Mouse (Mus musculus): ENCODE data around the gene E2f7.

E2f7 gene

DNA sequence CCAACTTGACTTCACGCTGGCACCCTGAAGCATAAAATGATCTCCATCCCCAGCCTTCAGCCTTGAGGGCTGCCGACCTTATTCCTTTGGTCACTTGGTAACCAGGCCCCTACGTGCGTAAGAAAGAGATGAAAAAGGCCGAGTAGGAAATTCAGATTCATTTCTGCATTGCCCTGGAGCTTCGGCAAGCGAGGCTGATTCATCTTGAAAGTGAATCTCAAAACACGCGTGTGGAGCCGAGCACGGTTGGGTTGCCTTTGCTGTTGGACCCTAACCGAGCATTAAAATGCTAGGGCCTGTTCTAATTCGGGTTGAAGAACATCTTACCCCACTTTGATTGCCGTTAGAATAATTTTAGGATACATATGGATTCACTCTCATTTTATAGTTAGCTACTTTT is 28.6 kb downstream of the E2f7 start:
- DNase-seq (ENCODE audit: low read depth, low spot score) = no peak

DNA sequence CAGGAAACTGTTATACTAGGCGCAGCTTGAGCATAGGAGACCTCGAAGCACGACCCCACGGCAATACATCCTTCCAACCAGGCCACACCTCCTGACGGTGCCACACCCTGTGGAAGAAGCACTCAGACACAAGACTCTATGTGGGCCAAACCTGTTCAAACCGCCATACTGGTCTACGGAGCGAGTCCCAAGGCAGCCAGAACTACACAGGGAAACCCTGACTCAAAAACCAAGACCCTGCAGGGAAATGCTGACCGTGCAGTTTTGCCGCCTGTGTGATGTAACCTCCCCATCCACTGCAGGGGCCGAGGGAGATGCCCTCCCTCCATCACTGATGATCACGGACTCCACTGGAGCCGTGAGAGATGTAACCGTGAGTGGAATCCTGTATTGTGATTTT is 36.5 kb downstream of the E2f7 start:
- no peak for DNase-seq (ENCODE audit: low read depth, low spot score)

DNA sequence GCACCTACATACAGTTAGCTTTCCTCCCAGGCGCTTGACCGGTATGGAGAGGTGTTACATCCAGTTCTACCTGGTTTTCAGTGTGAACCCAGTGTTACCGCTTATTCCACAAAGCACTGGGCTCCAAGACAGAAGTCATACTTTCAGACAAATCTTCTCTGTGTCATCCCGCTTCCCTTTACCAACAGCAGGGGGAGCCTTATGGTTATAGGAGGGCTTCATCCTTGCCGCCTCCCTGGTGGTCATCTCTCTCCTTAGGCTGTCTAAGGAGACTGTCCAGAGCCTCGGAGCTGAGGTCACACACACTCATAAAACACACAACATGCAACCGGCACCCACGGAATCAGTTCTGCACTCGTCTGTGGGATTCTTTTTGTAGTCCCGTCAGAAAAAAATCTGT is 37.4 kb downstream of the E2f7 start:
- DNase-seq (ENCODE audit: low read depth, low spot score) = peak; percentile 65

DNA sequence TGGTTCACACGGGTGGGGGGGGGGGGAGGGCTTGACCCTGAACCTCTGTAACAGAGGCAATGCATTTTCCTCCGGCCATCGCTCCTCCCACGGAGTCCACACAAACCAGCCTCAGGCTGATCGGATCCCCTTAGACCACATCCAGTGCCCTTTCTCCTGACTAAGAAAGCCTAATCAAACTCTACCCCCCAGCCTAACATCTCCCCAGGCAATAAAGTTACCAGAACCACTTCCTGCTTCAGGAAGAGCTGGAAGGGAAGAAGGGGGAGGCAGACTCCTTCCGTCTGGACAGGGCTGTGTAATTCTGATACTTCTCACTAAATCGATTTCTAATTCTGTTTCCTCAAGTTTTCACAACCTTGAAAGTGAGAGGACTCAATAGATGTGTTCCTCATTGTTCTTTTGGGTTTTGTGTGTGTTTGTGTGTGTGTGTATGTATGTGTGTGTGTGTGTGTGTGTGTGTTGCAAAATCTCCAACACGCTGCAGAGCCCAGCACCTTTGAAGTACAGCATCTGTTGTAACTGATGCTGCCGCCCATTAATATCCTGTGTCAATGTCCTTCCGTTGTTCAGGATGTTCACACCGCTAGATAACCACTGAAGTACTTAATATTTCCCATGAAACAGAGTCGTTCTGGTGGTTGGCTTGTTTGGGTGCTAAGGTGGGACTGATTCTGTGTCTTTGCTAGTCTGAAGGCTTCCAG is 43.0 kb downstream of the E2f7 start:
- no peak for DNase-seq (ENCODE audit: low read depth, low spot score)

DNA sequence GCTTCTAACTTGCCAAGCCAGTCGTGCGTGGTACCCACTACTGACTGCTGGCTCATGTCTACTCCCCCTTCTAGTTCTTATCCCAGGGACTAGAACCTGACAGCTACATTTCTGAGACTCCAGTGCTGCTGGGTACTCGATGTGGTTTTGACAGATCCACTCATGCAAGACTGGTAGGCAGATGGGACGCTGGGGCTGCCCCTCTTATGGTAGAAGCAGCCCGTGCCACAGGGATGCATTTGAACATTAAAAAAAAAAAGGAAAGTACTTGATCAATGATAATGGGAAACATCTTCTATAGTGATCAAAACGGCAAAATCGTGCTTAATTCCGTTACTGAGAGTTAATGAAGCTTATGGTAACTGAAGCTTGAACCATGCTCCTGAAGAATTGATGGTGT is 44.4 kb downstream of the E2f7 start:
- no peak for DNase-seq (ENCODE audit: low read depth, low spot score)

DNA sequence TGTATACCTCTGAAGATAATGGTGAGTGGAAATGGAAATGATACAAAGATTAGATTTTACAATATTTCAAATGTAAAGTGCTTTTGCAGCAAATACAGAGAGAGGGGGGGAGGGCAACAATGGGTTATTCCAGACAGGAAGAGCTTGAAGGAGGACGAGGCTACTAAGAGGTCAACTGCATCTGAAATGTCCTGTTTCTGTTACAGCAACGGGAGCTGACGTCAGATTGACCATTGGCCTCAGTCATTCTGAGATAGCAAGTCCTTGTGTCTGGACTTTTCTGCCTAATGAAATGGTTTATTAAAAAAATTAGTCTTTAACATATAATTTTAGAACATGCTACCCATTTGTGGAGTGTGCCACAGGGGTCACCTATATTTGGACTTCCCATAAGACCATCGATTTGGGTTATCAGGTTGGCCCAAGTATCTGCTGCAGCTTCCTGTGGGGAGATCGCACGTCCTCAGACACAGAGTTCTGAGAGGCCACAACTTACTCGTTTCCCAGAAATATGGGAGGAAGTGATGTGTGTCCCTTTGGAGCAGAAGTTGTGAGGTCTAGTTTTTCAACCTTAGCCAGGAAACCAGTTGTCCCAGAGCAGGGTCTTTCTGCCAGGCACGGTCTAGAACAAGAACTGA is 48.0 kb downstream of the E2f7 start:
- DNase-seq (ENCODE audit: low read depth, low spot score) = no peak

DNA sequence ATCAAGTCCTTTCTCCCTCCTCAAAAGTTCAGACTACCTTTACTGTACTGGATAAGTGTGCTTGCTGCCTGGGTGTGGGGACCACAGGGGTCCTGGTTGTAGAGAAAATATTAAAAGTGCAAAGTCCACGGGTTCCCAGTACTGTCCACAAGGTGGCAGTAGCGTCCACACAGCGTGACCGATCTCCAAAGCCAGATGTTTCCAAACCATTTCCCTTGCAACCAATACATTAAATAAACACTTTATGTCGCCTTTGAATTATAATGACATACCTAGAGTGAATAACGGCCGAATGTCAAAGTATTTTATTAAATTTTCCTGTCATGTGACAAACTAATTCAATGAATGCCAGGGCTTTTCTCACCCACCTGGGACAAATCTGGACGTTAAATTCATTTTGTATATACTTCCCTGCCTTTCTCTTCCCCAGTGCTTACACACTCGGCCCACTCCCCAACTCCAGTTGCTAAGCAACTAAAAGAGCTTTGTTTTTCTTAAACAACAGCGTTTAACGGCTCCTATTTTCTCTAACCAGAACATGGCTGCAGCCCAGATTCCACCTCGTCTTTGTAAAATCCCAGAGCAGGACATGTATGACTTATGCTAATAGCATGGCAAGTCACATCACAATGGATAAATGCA is 49.4 kb downstream of the E2f7 start:
- peak; percentile 80 for DNase-seq (ENCODE audit: low read depth, low spot score)

DNA sequence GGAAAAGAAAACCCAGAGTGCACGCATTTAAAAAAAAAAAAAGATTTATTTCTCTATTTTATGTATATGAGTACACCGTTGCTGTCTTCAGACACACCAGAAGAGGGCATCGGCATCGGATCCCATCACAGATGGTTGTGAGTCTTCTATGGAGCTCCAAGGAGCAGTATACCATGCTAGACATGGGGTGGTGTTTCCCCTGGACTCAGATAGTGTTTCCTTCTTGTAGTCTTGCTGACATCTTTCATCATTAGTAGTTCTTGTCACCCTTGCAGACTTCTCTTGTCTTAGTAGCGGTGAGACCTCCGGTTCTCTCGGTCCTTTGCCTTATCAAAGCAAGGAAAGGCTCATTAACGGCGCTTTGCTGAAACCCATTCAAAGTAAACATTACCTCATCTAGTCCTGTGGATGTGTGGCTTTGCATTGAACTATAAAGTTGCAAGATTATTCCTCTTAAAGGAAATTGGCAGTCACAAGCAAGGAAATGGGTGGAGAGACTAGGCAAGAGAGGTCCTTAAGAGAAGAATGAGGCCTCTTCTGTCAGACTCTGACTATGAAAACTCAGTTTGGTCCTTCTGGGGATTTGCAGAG is 50.1 kb downstream of the E2f7 start:
- DNase-seq (ENCODE audit: low read depth, low spot score) = peak; percentile 32

DNA sequence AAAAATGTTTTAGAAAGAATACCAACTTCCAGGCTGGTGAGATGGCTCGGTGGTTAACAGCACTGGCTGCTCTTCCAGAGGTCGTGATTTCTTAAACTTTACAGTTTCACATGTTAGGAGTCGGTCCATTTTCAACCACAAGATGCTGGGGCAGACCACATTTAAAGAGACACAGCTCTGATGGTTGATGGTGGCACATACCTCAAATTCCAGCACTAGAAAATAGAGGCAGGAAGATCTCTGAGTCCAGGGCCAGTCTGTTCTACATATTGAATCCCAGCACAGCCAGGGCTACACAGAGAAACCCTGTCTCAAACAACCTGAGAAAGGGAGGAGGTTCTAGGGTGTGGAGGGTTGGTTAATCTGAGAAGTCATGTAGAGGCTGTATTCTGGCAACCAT is 56.1 kb downstream of the E2f7 start:
- DNase-seq (ENCODE audit: low read depth, low spot score) = peak; percentile 52

DNA sequence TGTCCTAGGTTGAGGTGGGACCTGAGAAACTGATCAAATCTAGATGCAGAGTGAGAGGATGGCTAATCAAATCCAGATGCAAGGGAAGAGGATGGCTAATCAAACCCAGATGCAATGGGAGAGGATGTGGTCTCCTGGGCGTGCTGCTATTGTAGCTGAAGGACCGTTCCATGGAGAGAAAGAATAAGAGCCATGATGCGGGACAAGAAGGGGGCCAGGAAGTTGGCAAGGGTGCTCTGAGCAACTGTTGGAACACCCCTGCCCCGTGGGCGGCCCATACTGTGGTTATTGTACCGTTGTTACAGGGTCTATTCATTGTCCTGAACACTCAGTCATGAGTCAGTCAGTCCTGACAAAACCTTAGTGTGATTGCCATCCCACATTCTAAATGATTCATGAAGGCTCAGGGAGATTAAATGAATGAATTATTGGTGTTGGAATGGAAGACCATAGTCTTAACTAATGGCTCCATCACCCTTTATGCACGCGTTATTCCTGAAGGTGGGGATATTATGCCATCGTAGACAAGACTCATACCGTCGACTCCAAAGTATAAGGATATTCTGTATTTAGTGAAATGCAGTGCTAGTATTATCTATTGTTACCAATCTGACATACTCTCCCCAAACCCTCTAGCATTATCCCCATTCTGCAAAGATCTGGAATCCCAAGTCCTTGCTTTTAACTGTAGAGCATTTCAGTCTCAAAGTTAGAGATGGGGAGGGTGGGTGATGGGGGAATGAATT is 59.2 kb downstream of the E2f7 start:
- DNase-seq (ENCODE audit: low read depth, low spot score) = peak; percentile 88

DNA sequence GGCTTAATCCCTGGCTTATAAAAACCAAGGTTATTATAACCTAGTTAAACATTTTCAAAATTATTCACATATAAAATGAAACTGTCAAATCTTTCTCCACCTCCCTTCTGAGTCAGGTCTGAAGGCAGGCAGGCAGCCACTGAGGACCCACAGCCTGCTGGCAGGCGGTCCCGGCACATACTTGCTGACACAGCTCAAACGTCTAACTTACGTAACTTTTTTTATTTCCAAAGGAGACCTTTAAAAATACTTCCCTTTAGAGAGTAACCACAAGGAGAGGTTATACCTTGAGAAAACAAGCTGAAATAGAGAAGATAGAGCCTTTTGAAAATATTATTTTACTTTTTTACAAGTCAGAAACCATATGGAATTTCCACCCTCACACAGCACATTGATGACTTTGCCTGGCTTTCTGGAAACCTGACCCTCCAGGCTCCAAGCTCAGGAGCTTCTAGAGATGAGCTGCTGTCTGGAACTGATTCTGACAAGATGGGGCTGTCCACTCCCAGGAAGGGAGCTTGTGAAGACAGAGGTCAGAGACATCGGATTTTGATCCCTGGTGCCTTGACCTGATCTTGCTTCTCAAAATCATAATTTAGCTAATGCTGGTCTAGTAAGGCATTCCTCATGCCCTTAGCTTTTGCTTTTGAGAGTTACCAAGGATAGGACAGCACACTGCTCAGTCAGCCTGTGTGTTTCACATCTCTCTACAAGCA is 59.9 kb downstream of the E2f7 start:
- DNase-seq (ENCODE audit: low read depth, low spot score) = peak; percentile 89

DNA sequence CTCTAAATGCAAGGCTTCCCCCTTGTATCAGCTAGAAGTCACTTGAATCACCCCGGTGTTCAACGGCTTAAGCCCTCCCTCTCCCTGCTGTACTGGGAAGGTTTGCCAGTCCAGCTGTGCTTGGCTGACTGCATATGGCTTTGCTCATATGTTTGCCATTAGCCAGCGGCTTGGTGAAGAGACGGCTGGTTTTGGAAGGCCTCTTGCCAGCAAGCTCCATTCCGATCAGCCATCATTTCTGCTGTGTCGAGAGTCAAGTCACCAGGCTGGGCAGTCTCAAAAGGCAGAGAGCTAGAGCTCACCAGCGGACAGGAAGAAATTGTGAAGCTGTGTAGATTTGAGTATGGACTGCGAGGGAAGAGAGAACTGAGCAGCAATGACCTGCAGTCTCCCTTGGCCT is 61.2 kb downstream of the E2f7 start:
- peak; percentile 64 for DNase-seq (ENCODE audit: low read depth, low spot score)

DNA sequence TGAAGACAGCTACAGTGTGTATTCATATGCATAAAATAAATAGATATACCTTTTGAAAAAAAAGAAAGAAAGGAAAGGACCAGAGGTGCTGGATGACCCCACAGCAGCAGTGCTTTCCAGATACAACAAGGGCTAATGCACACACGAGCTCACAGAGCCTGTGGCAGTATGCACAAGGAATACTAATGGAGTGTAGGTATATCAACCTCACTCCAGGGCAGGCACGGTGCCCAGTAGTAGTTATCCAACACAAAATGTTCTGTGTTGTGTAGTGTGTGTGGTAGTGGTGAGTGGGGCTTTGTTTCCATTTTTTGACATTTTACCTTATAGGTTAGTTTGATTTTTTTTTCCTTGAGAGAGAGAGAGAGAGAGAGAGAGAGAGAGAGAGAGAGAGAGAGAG is 65.3 kb downstream of the E2f7 start:
- DNase-seq (ENCODE audit: low read depth, low spot score) = no peak

DNA sequence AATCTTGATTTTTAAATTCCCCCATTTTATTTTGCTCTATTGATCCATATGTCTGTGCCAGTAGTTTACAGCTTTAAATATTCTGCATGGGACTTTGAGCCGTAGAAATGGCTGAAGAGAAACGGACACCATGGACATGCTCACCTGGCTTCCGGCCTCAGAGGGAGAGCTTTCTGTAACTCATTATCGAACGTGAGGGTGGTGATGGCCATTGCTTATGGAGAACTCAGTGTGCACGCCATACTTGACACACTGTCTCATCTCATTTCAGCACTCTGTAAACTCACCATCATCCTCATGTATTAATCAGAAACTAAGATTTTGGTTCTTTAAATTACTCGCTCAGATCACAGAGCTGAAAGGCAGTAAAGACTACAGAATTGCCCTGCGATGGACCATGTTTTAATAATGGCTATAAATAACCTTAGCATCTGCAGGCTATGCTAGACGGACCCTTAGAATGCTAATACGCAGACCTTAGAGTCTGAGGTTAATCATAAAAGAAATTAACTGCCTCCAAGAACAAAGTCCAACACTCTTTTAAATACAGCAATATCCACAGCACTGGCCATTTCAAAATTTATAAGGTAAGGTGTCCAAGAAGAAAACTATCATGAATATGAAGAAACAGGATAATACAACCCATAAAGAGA is 66.1 kb downstream of the E2f7 start:
- no peak for DNase-seq (ENCODE audit: low read depth, low spot score)

DNA sequence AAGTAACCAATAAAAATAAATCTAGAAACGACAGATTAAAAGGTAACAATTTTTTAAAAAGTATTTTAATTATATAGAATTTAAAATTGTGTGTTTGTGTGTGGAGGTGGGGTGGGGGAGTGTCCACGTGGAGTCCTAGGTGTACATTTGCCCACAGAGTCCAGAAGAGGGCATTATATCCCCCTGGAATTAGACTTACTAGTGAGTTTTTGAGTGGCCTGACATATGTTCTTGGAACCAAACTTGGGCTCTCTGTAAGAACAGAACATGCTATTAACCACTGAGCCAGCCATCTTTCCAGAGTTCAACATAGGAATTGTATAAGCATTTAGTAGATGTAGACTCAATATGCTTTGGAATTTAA is 66.6 kb downstream of the E2f7 start:
- peak; percentile 9 for DNase-seq (ENCODE audit: low read depth, low spot score)

DNA sequence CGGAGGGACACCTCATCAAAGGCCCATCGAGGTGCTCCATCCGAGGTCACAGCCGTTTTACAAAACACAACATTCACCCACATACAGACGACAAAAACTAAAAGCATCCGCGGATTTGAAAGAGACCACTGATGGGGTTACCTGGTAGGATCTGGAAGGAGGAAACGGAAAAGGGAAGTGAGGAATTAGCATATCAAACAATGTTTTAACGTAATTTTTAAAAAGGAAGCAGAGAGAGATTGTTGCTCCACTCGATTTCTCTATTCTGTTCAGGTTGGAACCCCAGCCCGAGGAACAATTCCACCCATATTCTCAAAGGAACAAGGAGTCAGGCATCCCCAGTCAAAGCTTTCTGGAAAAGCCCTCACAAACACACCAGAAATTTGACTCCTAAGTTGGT is 75.9 kb downstream of the E2f7 start:
- no peak for DNase-seq (ENCODE audit: low read depth, low spot score)

DNA sequence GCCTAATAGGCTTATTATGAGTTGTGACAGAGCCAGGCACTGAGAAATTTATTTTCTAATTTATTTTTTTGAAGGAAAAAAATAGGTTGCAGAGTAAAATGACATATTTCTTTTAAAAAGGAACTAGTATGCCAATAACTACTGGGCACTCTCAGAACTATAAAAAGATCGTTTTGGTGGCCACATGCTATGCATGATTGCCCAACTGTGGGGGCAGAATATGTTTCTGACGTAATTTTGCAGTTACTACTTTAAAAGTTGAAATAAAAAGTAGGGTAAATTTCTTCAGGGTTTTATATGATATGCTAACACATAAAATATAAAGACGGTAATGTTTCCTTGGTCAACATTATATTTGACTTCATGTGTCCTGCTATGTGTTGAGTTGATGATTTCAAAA is 76.5 kb downstream of the E2f7 start:
- DNase-seq (ENCODE audit: low read depth, low spot score) = no peak

DNA sequence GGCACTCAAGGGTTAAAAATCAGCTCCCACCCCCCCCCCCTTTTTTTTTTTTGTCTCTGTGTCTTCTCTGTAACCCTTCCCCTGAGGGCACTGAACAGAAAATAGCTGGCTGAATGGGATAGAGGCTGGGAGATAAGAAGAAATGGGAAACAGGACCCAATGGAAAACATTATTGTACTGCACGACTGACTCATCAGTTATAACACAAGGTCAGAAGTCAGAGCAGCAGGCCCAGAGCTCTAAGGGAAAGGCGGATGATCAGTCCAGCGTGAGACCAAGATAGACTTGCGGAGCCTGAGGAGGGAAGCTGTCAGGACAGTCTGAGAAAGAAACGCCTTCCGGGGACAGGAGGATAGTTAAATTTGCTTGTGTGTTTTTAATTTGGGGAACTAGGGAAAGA is 87.1 kb downstream of the E2f7 start:
- DNase-seq (ENCODE audit: low read depth, low spot score) = peak; percentile 57

DNA sequence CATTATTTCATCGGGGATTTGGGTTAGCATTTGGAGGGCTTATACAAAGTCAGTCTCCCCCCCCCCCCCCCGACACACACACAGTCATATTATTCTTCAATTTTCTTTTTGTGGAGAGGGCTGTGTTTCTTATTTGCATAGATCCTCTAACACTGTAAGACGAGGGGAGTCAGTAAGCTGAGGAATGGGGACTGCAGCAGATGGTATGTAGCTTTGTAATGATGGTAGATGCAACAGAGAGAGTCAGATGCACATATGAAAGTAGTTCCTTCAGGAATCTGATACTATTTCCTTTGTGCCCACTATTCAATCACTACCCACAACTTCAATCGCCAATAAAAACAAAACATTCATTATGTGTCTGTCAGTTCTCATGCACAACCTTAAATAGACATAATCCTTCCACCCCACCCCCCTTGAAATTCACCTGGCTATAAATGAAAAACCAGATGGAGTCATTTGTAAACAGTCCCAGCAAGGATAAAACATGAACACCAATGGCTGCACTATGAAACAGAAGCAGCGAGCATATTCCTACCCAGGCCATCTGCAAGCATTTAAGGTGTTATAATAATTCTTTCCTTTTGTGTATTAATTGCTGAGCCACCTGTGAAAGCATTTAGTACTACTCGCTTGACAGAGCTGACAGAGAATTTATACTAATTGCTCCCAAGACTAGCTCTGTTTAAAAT is 90.0 kb downstream of the E2f7 start:
- DNase-seq (ENCODE audit: low read depth, low spot score) = no peak

Measured in 3T3-L1 (cell line).